Mouse (Mus musculus): ENCODE results near the gene Mepe.

Mepe gene

DNA sequence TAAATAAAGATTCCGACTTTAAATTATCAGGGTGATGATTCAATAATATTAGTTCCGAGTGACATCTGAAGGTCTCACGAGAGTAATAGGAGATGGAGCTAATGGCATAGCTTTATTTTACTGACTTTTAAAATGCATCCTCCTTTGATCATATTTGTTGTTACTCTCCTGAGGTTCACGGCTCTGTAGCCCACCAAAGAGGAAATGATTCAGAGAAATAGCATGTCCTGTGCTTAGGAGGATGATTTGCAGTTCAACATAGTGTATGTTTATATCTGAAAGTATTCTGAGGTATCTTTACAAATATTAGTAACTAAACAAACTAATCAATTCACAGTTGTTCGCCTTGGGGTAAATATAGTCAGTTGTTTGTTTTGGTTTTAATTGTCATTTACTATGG, 32.4 kb downstream of the Mepe start:
- no peak for DNase-seq

GRCm38 (mm10) chr5:104358592-104358991, 33.5 kb downstream of the Mepe start:
- no peak for DNase-seq

DNA sequence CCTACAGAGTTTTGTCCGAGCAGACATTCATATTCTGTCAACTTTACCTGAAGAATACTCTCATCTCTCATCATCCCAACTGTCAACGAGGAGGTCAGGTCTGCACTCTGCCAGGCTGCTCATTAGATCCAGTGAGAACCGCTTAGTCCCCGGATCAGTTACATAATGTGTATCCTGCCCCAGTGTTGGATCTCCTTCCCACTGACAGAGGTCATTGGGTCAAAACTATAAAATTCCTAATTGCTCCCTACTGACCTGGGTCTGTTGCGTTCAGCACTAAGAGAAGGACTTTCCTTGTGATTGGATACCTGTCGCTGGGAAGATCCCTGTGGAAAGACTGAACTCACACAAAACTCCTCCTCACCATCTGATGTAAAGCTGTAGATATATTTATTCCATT, 34.1 kb downstream of the Mepe start:
- no peak for DNase-seq

DNA sequence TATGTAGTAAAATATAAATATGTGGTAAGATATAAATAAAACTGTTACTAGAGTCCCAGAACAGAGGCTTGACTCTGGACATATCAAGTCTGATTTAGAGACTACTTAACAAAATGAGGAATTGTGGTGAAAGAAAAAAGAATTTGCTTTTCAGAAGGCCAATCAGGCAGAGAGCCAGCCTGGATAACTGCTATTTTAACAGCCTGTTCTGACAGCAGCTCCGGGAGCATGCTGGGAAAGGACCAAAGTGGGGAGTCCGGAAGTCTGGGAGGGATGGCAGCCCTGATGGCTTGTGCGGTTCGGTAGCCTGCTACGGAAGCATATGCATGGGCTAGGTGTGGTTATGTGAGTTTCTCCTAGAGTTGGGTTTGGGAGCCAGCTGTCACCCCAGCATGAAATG, 45.5 kb downstream of the Mepe start:
- no peak for DNase-seq

GRCm38 (mm10) chr5:104371284-104371683, 46.2 kb downstream of the Mepe start:
- no peak for DNase-seq

- no peak for DNase-seq
These were observed 48.6 kb downstream of the Mepe start for GRCm38 (mm10) chr5:104373648-104374307.

GRCm38 (mm10) chr5:104374308-104374660, 49.2 kb downstream of the Mepe start:
- no peak for DNase-seq

GRCm38 (mm10) chr5:104375132-104375531, 50.0 kb downstream of the Mepe start:
- DNase-seq = no peak

GRCm38 (mm10) chr5:104376890-104377289, 51.8 kb downstream of the Mepe start:
- DNase-seq = no peak

- DNase-seq = no peak
These were observed 55.4 kb downstream of the Mepe start for GRCm38 (mm10) chr5:104380574-104380973.

GRCm38 (mm10) chr5:104381671-104382070, 56.5 kb downstream of the Mepe start:
- DNase-seq = no peak

DNA sequence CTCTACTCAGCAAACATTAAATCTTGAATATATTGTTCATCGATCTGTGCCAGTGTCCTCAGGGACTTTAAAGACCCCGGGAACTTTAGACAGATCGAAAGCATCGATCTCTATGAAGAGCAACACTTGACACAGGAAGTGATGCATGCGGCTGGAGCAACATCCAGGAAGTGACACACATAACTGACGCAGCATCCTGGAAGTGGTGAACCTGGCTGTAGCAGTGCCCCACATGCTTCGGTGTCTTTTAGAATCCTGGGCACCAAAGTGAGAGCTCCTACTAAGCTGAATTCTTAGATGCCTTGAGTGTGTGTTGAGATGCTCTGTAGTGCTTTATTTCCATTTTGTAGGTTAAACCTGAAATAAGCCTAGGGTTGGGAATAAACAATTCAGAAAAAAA, 59.4 kb downstream of the Mepe start:
- no peak for DNase-seq

GRCm38 (mm10) chr5:104385521-104385920, 60.4 kb downstream of the Mepe start:
- DNase-seq = no peak

DNA sequence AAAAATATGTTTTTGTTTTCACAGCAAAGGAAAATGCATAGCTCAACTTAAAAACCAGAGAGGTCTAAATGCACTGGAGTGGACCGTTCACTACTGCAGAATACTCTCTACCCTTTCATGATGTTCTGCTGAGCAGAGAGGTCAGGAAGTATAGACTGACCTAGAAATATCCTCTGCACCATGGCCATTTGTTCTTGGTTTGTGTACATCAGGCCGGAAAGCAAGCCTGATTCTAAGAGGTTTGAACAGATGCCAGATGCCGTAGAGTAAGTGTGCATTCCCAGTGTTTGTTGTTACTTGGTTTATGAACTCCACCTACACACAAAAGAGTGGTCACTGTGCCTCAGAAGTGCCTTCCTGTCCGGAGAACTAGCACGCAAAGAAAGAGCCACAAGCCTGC, 61.8 kb downstream of the Mepe start:
- DNase-seq = no peak
